8 mouse cellular contexts compared by ENCODE assay signal in genomic region chr15:103280817-103281464, GRCm38 (mm10). TPM values are rescaled to one million over a fixed set of nuclear protein-coding genes. Genes with fewer than 3 reads are reported as not detected.
A peak's percentile ranks its signal among the peaks of the same experiment; 100 is the strongest.
DNase-seq lines count a peak whose midpoint lies in the region; ATAC-seq and TF ChIP-seq lines count a peak whose summit lies in the region.

No protein-coding gene starts in this region.

- in situ Hi-C loops in CH12.LX (cut with MboI; ENCODE audit: low pct_ligation_motif_present, low pct_unique_long_range_greater_than_20kb, low sequenced_read_pairs), result loop anchor here (5.0 kb wide), 1 partner anchor 36 kb away; no protein-coding TSS in a partner anchor

- no peak for TF ChIP-seq EP300 in heart, postnatal 0 days (IDR thresholded peaks at IDR 0.05; ENCODE audit: low read depth)
- TF ChIP-seq EP300 in CH12.LX (IDR thresholded peaks at IDR 0.05; ENCODE audit: low read length), result no peak

- dilution Hi-C loops in CH12.LX (cut with MboI; ENCODE audit: extremely low pct_ligation_motif_present, extremely low pct_unique_long_range_greater_than_20kb, low sequenced_read_pairs), result no loop called here

- H3K9ac ChIP-seq in heart, postnatal 0 days (replicated peaks; ENCODE audit: low read depth, low read length), result no peak overlapping the region
- no peak overlapping the region for H3K9ac ChIP-seq in CH12.LX (ENCODE audit: insufficient read depth, low read depth)
- peak overlapping the region; percentile 57 for H3K9ac ChIP-seq in liver, embryonic 12.5 days
- no peak overlapping the region for H3K9ac ChIP-seq in stomach, embryonic 16.5 days (ENCODE audit: low read length)
- H3K9ac ChIP-seq in midbrain, embryonic 11.5 days (ENCODE audit: low read length), result no peak overlapping the region

- peaks cover 62% of the 10 kb centered on the region for H3K79me2 ChIP-seq in CH12.LX (replicated peaks; ENCODE audit: control insufficient read depth, extremely low read depth, insufficient read depth, poor library complexity, severe bottlenecking)

- WGBS in heart, postnatal 0 days, result 52% methylated on average over 3 of the region's 3 CpGs
- WGBS in liver, embryonic 12.5 days (ENCODE audit: insufficient replicate concordance), result 41% methylated on average over 3 of the region's 3 CpGs
- WGBS in stomach, embryonic 16.5 days, result 51% methylated on average over 3 of the region's 3 CpGs
- WGBS in midbrain, embryonic 11.5 days, result 81% methylated on average over 3 of the region's 3 CpGs

- no peak overlapping the region for H3K27ac ChIP-seq in heart, postnatal 0 days (ENCODE audit: low read depth)
- no peak overlapping the region for H3K27ac ChIP-seq in CH12.LX (ENCODE audit: insufficient read depth, low read depth)
- peak overlapping the region; percentile 83 for H3K27ac ChIP-seq in liver, embryonic 12.5 days
- peak overlapping the region; percentile 38; the same call in 1 of the 2 replicates for H3K27ac ChIP-seq in stomach, embryonic 16.5 days (ENCODE audit: low read length)
- no peak overlapping the region for H3K27ac ChIP-seq in midbrain, embryonic 11.5 days (ENCODE audit: low read depth, low read length)

- no peak overlapping the region for H3K4me2 ChIP-seq in heart, postnatal 0 days (ENCODE audit: low read depth, low read length)
- no peak overlapping the region for H3K4me2 ChIP-seq in CH12.LX (ENCODE audit: insufficient read depth, low read depth, poor library complexity, severe bottlenecking)
- peak overlapping the region; percentile 30; the same call in 1 of the 2 replicates for H3K4me2 ChIP-seq in liver, embryonic 12.5 days
- no peak overlapping the region for H3K4me2 ChIP-seq in stomach, embryonic 16.5 days (ENCODE audit: low read depth, low read length)
- H3K4me2 ChIP-seq in midbrain, embryonic 11.5 days, result no peak overlapping the region

- TF ChIP-seq RAD21 in CH12.LX (IDR thresholded peaks at IDR 0.05; ENCODE audit: low read depth, low read length), result peak; percentile 52

- H3K4me1 ChIP-seq in heart, postnatal 0 days (ENCODE audit: control insufficient read depth, insufficient read depth), result peaks cover 14% of the 10 kb centered on the region
- peaks cover 0 to 48% of the 10 kb centered on the region in 2 experiments; a peak in 2 of 4 replicates for H3K4me1 ChIP-seq in CH12.LX (ENCODE audit: control insufficient read depth in 1 of 2, insufficient read depth in 2 of 2)
- H3K4me1 ChIP-seq in liver, embryonic 12.5 days, result peaks cover 78% of the 10 kb centered on the region
- peaks cover 12% of the 10 kb centered on the region for H3K4me1 ChIP-seq in stomach, embryonic 16.5 days (ENCODE audit: control insufficient read depth, insufficient read depth, low read length)
- H3K4me1 ChIP-seq in midbrain, embryonic 11.5 days (ENCODE audit: control insufficient read depth, insufficient read depth, low read length), result no peaks in the 10 kb centered on the region; the same call in 1 of the 2 replicates

- ATAC-seq in heart, postnatal 0 days (ENCODE audit: insufficient read depth, low read depth), result no peak
- peak; percentile 53 for ATAC-seq in liver, embryonic 12.5 days
- ATAC-seq in stomach, embryonic 16.5 days (ENCODE audit: insufficient read depth, low FRiP score), result peak; percentile 72
- no peak for ATAC-seq in midbrain, embryonic 11.5 days (ENCODE audit: low FRiP score)

- no peak for TF ChIP-seq POLR2A in CH12.LX (IDR thresholded peaks at IDR 0.05; ENCODE audit: low read depth, low read length)

- H3K27me3 ChIP-seq in heart, postnatal 0 days (ENCODE audit: control insufficient read depth, insufficient read depth, low read length), result no peaks in the 10 kb centered on the region
- H3K27me3 ChIP-seq in CH12.LX (replicated peaks), result no peaks in the 10 kb centered on the region
- H3K27me3 ChIP-seq in liver, embryonic 12.5 days (replicated peaks), result no peaks in the 10 kb centered on the region
- H3K27me3 ChIP-seq in stomach, embryonic 16.5 days (ENCODE audit: control insufficient read depth, insufficient read depth, low read length), result no peaks in the 10 kb centered on the region
- H3K27me3 ChIP-seq in midbrain, embryonic 11.5 days (ENCODE audit: control insufficient read depth, insufficient read depth, low read length), result no peaks in the 10 kb centered on the region

- H3K36me3 ChIP-seq in heart, postnatal 0 days (replicated peaks; ENCODE audit: control insufficient read depth, insufficient read depth, low read length), result peaks cover 6% of the 10 kb centered on the region; the same call in 1 of the 2 replicates
- H3K36me3 ChIP-seq in CH12.LX (replicated peaks in 1 of 2; ENCODE audit: control insufficient read depth in 1 of 2, insufficient read depth in 1 of 2, low read length in 1 of 2), result peaks cover 13 to 48% of the 10 kb centered on the region in 2 experiments
- peaks cover 57% of the 10 kb centered on the region for H3K36me3 ChIP-seq in liver, embryonic 12.5 days
- no peaks in the 10 kb centered on the region for H3K36me3 ChIP-seq in stomach, embryonic 16.5 days (ENCODE audit: control insufficient read depth, insufficient read depth, low read length)
- no peaks in the 10 kb centered on the region for H3K36me3 ChIP-seq in midbrain, embryonic 11.5 days (ENCODE audit: control insufficient read depth, insufficient read depth, low read length)

- H3K9me3 ChIP-seq in heart, postnatal 0 days (replicated peaks; ENCODE audit: control insufficient read depth, low read length), result no peaks in the 10 kb centered on the region
- H3K9me3 ChIP-seq in CH12.LX (replicated peaks; ENCODE audit: low read length), result no peaks in the 10 kb centered on the region
- no peaks in the 10 kb centered on the region for H3K9me3 ChIP-seq in liver, embryonic 12.5 days (replicated peaks)
- no peaks in the 10 kb centered on the region for H3K9me3 ChIP-seq in stomach, embryonic 16.5 days (replicated peaks; ENCODE audit: control insufficient read depth, low read length)
- no peaks in the 10 kb centered on the region for H3K9me3 ChIP-seq in midbrain, embryonic 11.5 days (ENCODE audit: control insufficient read depth, low read length)

- DNase-seq in heart, postnatal 0 days (ENCODE audit: low spot score), result no peak
- no peak for DNase-seq in heart, adult 8-10 months (ENCODE audit: low spot score)
- peak; percentile 59 for DNase-seq in CH12.LX (ENCODE audit: extremely low read depth)
- DNase-seq in embryo, embryonic 10.5 days (ENCODE audit: low spot score), result peak; percentile 76
- DNase-seq in gastrocnemius, postnatal 4 days (ENCODE audit: low spot score in 2 of 2), result no peak
- no peak for DNase-seq in midbrain, embryonic 11.5 days (ENCODE audit: low spot score, missing footprints)

- peak; percentile 66 for TF ChIP-seq CTCF in heart, postnatal 0 days (IDR thresholded peaks at IDR 0.05; ENCODE audit: low read depth)
- TF ChIP-seq CTCF in CH12.LX (conservative IDR thresholded peaks at IDR 0.05 in 1 of 2, IDR thresholded peaks at IDR 0.05 in 1 of 2; ENCODE audit: low read depth in 2 of 2, low read length in 2 of 2), result peak; percentile 74 to 79

- no peak overlapping the region for H3K4me3 ChIP-seq in heart, postnatal 0 days (ENCODE audit: low read depth, low read length)
- H3K4me3 ChIP-seq in CH12.LX (replicated peaks in 1 of 3; ENCODE audit: low read depth in 2 of 3, low read length in 2 of 3, poor library complexity in 1 of 3), result no peak overlapping the region
- H3K4me3 ChIP-seq in liver, embryonic 12.5 days, result 0 out of 2 replicates have a peak overlapping the region, but pooled peaks have one; percentile 0
- H3K4me3 ChIP-seq in stomach, embryonic 16.5 days (replicated peaks; ENCODE audit: low read length), result no peak overlapping the region
- no peak overlapping the region for H3K4me3 ChIP-seq in midbrain, embryonic 11.5 days (ENCODE audit: low read depth, low read length)

RNA-seq across cellular contexts. Expression of gene Copz1, which starts 8.4 kb away (rescaled TPM):
- total RNA-seq in heart, postnatal 0 days (2014; rRNA removed; ENCODE audit: low replicate concordance), result 109 and 117 TPM in 2 replicates
- 124 TPM in 2 replicates for polyA plus RNA-seq in heart, postnatal 0 days (2015; fragmentation: Nextera tagmentation; extraction: Ambion mirVana)
- 10 to 100 TPM; 48.9 to 55.0 (median 49.4) TPM for total RNA-seq in heart, adult 8-10 months (2022)
- total RNA-seq in CH12.LX (2012; rRNA removed), result 80.0 and 97.9 TPM in 2 replicates
- 135 and 148 TPM in 2 replicates for total RNA-seq in CH12.LX (2014; rRNA removed)
- 263 and 271 TPM in 2 replicates for polyA plus RNA-seq in CH12.LX (2012; ENCODE audit: insufficient read length, low read depth)
- polyA plus RNA-seq in liver, embryonic 12.5 days (2016; fragmentation: Nextera tagmentation; extraction: Ambion mirVana), result 246 and 250 TPM in 2 replicates
- polyA plus RNA-seq in stomach, embryonic 16.5 days (2015; fragmentation: Nextera tagmentation; extraction: Ambion mirVana), result 265 and 272 TPM in 2 replicates
- 10 to 100 TPM; 72.8 to 78.4 TPM for total RNA-seq in gastrocnemius, postnatal 4 days (2021)
- 286 and 307 TPM in 2 replicates for polyA plus RNA-seq in midbrain, embryonic 11.5 days (2014; fragmentation: Nextera tagmentation; extraction: Ambion mirVana)

RNA-seq across cellular contexts. Expression of gene Nfe2, which starts 22.7 kb away (rescaled TPM):
- total RNA-seq in heart, postnatal 0 days (2014; rRNA removed; ENCODE audit: low replicate concordance), result 1.9 and 2.5 TPM in 2 replicates
- polyA plus RNA-seq in heart, postnatal 0 days (2015; fragmentation: Nextera tagmentation; extraction: Ambion mirVana), result 0.93 and 1.2 TPM in 2 replicates
- total RNA-seq in heart, adult 8-10 months (2022), result 1 to 10 TPM in 2 of 4 experiments, under 1 TPM in 2; 0.31 to 2.6 (median 0.88) TPM
- total RNA-seq in CH12.LX (2012; rRNA removed), result 0.13 TPM in 1 of 2 replicates, not detected in the other
- total RNA-seq in CH12.LX (2014; rRNA removed), result not detected in 2 replicates
- polyA plus RNA-seq in CH12.LX (2012; ENCODE audit: insufficient read length, low read depth), result 0.14 and 0.33 TPM in 2 replicates
- polyA plus RNA-seq in liver, embryonic 12.5 days (2016; fragmentation: Nextera tagmentation; extraction: Ambion mirVana), result 168 TPM in 2 replicates
- polyA plus RNA-seq in stomach, embryonic 16.5 days (2015; fragmentation: Nextera tagmentation; extraction: Ambion mirVana), result 8.7 and 11.1 TPM in 2 replicates
- 1 to 10 TPM in 1 of 2 experiments, under 1 TPM in 1; 0.61 to 1.5 TPM for total RNA-seq in gastrocnemius, postnatal 4 days (2021)
- 6.8 and 6.9 TPM in 2 replicates for polyA plus RNA-seq in midbrain, embryonic 11.5 days (2014; fragmentation: Nextera tagmentation; extraction: Ambion mirVana)

RNA-seq across cellular contexts. Expression of gene Gpr84, which starts 29.5 kb away (rescaled TPM):
- not detected in 2 replicates for total RNA-seq in heart, postnatal 0 days (2014; rRNA removed; ENCODE audit: low replicate concordance)
- polyA plus RNA-seq in heart, postnatal 0 days (2015; fragmentation: Nextera tagmentation; extraction: Ambion mirVana), result 0.10 TPM in 1 of 2 replicates, not detected in the other
- total RNA-seq in heart, adult 8-10 months (2022), result not detected
- total RNA-seq in CH12.LX (2012; rRNA removed) (0.25 and 0.42 TPM in 2 replicates), CH12.LX (2014; rRNA removed) (0.26 and 0.66 TPM in 2 replicates)
- polyA plus RNA-seq in CH12.LX (2012; ENCODE audit: insufficient read length, low read depth), result 0.79 and 1.4 TPM in 2 replicates
- polyA plus RNA-seq in liver, embryonic 12.5 days (2016; fragmentation: Nextera tagmentation; extraction: Ambion mirVana), result 0.75 and 0.78 TPM in 2 replicates
- 0.15 and 0.59 TPM in 2 replicates for polyA plus RNA-seq in stomach, embryonic 16.5 days (2015; fragmentation: Nextera tagmentation; extraction: Ambion mirVana)
- total RNA-seq in gastrocnemius, postnatal 4 days (2021), result under 1 TPM; 0.16 to 0.20 TPM
- 0.12 and 0.23 TPM in 2 replicates for polyA plus RNA-seq in midbrain, embryonic 11.5 days (2014; fragmentation: Nextera tagmentation; extraction: Ambion mirVana)

RNA-seq across cellular contexts. Expression of gene Hnrnpa1, which starts 40.7 kb away (rescaled TPM):
- total RNA-seq in heart, postnatal 0 days (2014; rRNA removed; ENCODE audit: low replicate concordance), result 37.0 and 88.5 TPM in 2 replicates
- polyA plus RNA-seq in heart, postnatal 0 days (2015; fragmentation: Nextera tagmentation; extraction: Ambion mirVana), result 260 and 284 TPM in 2 replicates
- 100 to 1,000 TPM; 134 to 164 (median 150) TPM for total RNA-seq in heart, adult 8-10 months (2022)
- total RNA-seq in CH12.LX (2012; rRNA removed), result 635 and 691 TPM in 2 replicates
- total RNA-seq in CH12.LX (2014; rRNA removed), result 757 and 802 TPM in 2 replicates
- 1,746 and 1,799 TPM in 2 replicates for polyA plus RNA-seq in CH12.LX (2012; ENCODE audit: insufficient read length, low read depth)
- polyA plus RNA-seq in liver, embryonic 12.5 days (2016; fragmentation: Nextera tagmentation; extraction: Ambion mirVana), result 584 and 591 TPM in 2 replicates
- 525 and 529 TPM in 2 replicates for polyA plus RNA-seq in stomach, embryonic 16.5 days (2015; fragmentation: Nextera tagmentation; extraction: Ambion mirVana)
- 100 to 1,000 TPM; 295 to 303 TPM for total RNA-seq in gastrocnemius, postnatal 4 days (2021)
- 1,348 and 1,391 TPM in 2 replicates for polyA plus RNA-seq in midbrain, embryonic 11.5 days (2014; fragmentation: Nextera tagmentation; extraction: Ambion mirVana)

RNA-seq across cellular contexts. Expression of gene Cbx5, which starts 41.3 kb away (rescaled TPM):
- total RNA-seq in heart, postnatal 0 days (2014; rRNA removed; ENCODE audit: low replicate concordance), result 54.1 and 81.6 TPM in 2 replicates
- polyA plus RNA-seq in heart, postnatal 0 days (2015; fragmentation: Nextera tagmentation; extraction: Ambion mirVana), result 41.5 and 42.1 TPM in 2 replicates
- 10 to 100 TPM; 52.4 to 59.1 (median 57.0) TPM for total RNA-seq in heart, adult 8-10 months (2022)
- 94.9 and 99.6 TPM in 2 replicates for total RNA-seq in CH12.LX (2012; rRNA removed)
- total RNA-seq in CH12.LX (2014; rRNA removed), result 152 and 171 TPM in 2 replicates
- 128 and 151 TPM in 2 replicates for polyA plus RNA-seq in CH12.LX (2012; ENCODE audit: insufficient read length, low read depth)
- 84.2 and 84.5 TPM in 2 replicates for polyA plus RNA-seq in liver, embryonic 12.5 days (2016; fragmentation: Nextera tagmentation; extraction: Ambion mirVana)
- polyA plus RNA-seq in stomach, embryonic 16.5 days (2015; fragmentation: Nextera tagmentation; extraction: Ambion mirVana), result 88.3 and 91.8 TPM in 2 replicates
- total RNA-seq in gastrocnemius, postnatal 4 days (2021), result 100 to 1,000 TPM in 1 of 2 experiments, 10 to 100 TPM in 1; 97.9 to 100 TPM
- polyA plus RNA-seq in midbrain, embryonic 11.5 days (2014; fragmentation: Nextera tagmentation; extraction: Ambion mirVana), result 206 and 218 TPM in 2 replicates

Comparison
In these comparisons a context has a peak if more than half of its experiments do, and no peak if none do; other contexts are left out.
1. ATAC-seq: peak in liver, embryonic 12.5 days (single experiment) and stomach, embryonic 16.5 days (single experiment); none in heart, postnatal 0 days (single experiment) and midbrain, embryonic 11.5 days (single experiment).
2. DNase-seq: peak in CH12.LX (single experiment) and embryo, embryonic 10.5 days (single experiment); none in heart, postnatal 0 days (single experiment), heart, adult 8-10 months (single experiment), gastrocnemius, postnatal 4 days (0 of 2) and midbrain, embryonic 11.5 days (single experiment).
3. H3K27ac ChIP-seq: peak in liver, embryonic 12.5 days (single experiment) and stomach, embryonic 16.5 days (single experiment); none in heart, postnatal 0 days (single experiment), CH12.LX (single experiment) and midbrain, embryonic 11.5 days (single experiment).
4. RNA of gene Nfe2, which starts 22.7 kb away (polyA plus RNA-seq): 168 TPM in liver, embryonic 12.5 days; 8.7 to 11.1 TPM in stomach, embryonic 16.5 days, 6.8 to 6.9 TPM in midbrain, embryonic 11.5 days, 0.93 to 1.2 TPM in heart, postnatal 0 days and 0.14 to 0.33 TPM in CH12.LX; every median in the first group is over 10 times any median in the second.